Mouse (Mus musculus): Measurements from ENCODE around the gene Atp1a1. TPM values are rescaled to one million over a fixed set of nuclear protein-coding genes. Genes with fewer than 3 reads are reported as not detected.

Atp1a1 gene
- total and polyA plus RNA-seq, 2 experiments from 2014 or later: 56.7 to 235 TPM

DNA sequence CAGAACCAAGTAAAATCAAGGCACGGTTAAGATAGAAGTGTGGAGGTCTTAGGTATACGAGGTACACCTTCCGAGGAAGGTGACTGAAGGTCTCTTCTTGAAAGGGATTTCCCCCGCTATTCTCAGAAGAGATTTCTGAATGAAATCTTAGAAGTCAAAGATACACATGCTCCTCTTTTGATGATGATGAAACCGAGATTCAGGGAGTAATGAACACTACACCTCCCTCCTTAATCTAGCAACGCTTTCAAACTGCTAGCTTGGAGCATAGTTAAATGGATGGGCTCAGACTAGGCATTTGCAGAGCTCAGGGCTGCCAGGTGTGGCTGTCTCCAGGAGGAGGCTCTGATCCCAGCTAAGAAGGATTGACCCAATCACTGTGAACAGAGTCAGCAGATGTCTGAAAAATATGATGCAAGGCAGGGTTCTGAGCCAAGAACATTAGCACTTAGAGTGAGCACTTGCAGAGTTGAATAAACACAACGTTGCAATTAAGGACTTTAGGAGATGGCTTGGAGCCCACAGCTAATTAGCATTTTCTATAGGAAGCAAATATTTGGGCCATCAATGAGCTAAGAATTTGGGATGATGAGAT, 2.5 kb upstream of the Atp1a1 start:
- no peak overlapping the region for H3K4me3 ChIP-seq (ENCODE audit: low read depth, low read length)
- H3K4me1 ChIP-seq (ENCODE audit: insufficient read depth, low read length): peaks cover 4% of the 10 kb centered on the region; the same call in 1 of the 2 replicates
- H3K4me2 ChIP-seq (ENCODE audit: low read depth, low read length, poor library complexity, severe bottlenecking): no peak overlapping the region
- no peaks in the 10 kb centered on the region for H3K36me3 ChIP-seq (ENCODE audit: insufficient read depth, low read length)
- H3K27ac ChIP-seq (ENCODE audit: low read depth, low read length): no peak overlapping the region
- DNase-seq (ENCODE audit: low spot score) (peak; percentile 62), ATAC-seq (ENCODE audit: low FRiP score) (no peak)
- WGBS: 77% methylated on average over 7 of the region's 7 CpGs
- no peak for TF ChIP-seq CTCF (IDR thresholded peaks at IDR 0.05)
- H3K9me3 ChIP-seq (ENCODE audit: low read length): no peaks in the 10 kb centered on the region
- no peak overlapping the region for H3K9ac ChIP-seq (replicated peaks; ENCODE audit: low read length, poor library complexity, severe bottlenecking)
- no peaks in the 10 kb centered on the region for H3K27me3 ChIP-seq (ENCODE audit: insufficient read depth, low read length)

DNA sequence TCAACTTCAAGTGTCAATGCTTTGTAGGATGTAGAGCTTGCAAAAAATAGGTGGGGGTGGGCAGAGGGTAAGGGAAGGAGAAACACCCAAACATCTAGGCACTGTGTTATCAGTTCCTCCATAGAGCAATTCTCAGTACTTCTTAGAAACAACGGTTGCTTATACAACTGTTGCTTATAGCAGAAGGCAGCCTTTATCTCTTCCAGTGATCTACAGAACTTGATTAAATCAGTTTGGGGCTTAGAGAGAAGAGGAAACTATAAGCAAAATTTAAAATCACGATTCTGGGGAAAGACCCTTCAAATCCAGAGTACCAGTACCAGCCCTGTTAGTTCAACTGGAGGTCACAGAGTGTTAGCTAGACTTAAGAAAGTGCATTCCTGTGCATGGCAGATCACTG, 1.2 kb upstream of the Atp1a1 start:
- Histone ChIP-seq H3K27me3 (ENCODE audit: insufficient read depth, low read length) (no peaks in the 10 kb centered on the region), H3K4me2 (ENCODE audit: low read depth, low read length, poor library complexity, severe bottlenecking) (no peak overlapping the region), H3K4me1 (ENCODE audit: insufficient read depth, low read length) (peaks cover 12% of the 10 kb centered on the region), H3K36me3 (ENCODE audit: insufficient read depth, low read length) (no peaks in the 10 kb centered on the region), H3K27ac (ENCODE audit: low read depth, low read length) (no peak overlapping the region), H3K9ac (replicated peaks; ENCODE audit: low read length, poor library complexity, severe bottlenecking) (no peak overlapping the region), H3K9me3 (ENCODE audit: low read length) (no peaks in the 10 kb centered on the region), H3K4me3 (ENCODE audit: low read depth, low read length) (no peak overlapping the region)
- no peak for TF ChIP-seq CTCF (IDR thresholded peaks at IDR 0.05)
- whole genome bisulfite sequencing: 79% methylated on average over 2 of the region's 2 CpGs
- no peak for DNase-seq (ENCODE audit: low spot score)
- no peak for ATAC-seq (ENCODE audit: low FRiP score)

DNA sequence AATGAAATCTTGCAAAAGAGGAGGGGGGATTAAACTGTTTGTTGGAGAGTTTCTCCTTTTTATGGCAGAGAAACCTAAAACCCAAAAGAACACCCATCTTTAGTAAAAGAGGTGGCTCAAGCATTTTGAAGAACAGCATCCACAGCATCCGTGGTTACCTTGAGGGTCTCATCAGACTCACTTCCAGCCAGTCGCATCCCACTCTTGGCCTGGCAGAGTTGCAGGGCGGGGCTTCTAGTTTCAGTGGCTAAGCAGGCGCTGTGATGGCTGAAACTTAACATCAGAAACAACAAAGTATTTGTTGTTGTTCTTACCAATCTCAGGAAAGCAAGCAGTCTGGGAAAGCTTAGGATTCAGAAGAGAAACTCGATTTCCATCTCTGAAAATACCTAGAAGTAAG, 807 bp upstream of the Atp1a1 start:
- Histone ChIP-seq H3K36me3 (ENCODE audit: insufficient read depth, low read length) (no peaks in the 10 kb centered on the region), H3K9me3 (ENCODE audit: low read length) (no peaks in the 10 kb centered on the region), H3K27me3 (ENCODE audit: insufficient read depth, low read length) (no peaks in the 10 kb centered on the region), H3K4me1 (ENCODE audit: insufficient read depth, low read length) (peaks cover 15% of the 10 kb centered on the region), H3K4me3 (ENCODE audit: low read depth, low read length) (peak overlapping the region; percentile 96), H3K9ac (replicated peaks; ENCODE audit: low read length, poor library complexity, severe bottlenecking) (peak overlapping the region; percentile 98), H3K4me2 (ENCODE audit: low read depth, low read length, poor library complexity, severe bottlenecking) (peak overlapping the region; percentile 83), H3K27ac (ENCODE audit: low read depth, low read length) (peak overlapping the region; percentile 97; the same call in 1 of the 2 replicates)
- no peak for TF ChIP-seq CTCF (IDR thresholded peaks at IDR 0.05)
- no peak for DNase-seq (ENCODE audit: low spot score)
- no peak for ATAC-seq (ENCODE audit: low FRiP score)
- 22% methylated on average over 5 of the region's 5 CpGs for WGBS

DNA sequence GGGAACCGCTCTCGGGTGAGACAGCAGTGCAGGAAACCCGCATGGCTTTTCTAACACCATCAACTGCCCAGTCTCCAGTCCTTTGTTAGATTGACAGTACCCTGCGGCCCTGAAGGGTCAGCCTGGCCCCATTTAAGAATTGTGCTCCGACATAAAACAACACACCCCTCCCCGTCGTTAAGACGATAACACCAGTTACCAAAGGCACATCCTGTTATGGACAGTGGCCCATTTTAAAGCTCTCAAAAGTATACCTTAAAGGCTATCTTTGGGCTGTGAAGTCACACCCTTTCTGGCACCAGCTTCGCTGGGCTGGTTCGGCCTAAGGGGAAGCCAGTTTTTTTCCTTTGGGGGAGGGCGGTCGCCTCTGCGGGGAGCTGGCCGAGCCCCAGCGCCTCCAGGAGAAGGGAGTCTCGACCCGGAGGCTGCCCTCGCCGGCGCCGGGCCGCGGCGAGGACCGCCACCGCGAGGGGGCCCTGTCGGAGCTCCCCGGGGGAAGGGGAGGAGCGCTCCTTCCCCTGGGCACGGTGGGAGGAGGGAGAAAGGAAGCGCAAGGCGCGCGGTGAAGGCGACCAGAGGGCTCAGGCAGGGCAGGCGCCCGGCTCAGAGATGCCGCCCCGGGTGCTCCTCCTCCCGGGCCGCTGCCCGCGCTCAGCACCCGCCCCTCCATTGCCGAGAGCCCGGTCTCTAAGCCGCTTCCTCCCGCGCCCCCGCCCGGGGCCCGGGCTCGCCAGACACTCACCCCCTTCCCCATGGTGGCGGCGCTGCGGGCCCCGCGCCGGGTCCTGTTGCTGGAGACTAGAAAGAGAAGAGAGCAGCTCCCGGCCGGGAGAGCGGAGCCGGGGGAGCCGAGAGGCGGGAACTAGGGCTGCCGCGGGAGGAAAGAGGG, 579 bp downstream of the Atp1a1 start:
- peaks cover 21% of the 10 kb centered on the region for H3K4me1 ChIP-seq (ENCODE audit: insufficient read depth, low read length)
- peak; percentile 73 for ATAC-seq (ENCODE audit: low FRiP score)

DNA sequence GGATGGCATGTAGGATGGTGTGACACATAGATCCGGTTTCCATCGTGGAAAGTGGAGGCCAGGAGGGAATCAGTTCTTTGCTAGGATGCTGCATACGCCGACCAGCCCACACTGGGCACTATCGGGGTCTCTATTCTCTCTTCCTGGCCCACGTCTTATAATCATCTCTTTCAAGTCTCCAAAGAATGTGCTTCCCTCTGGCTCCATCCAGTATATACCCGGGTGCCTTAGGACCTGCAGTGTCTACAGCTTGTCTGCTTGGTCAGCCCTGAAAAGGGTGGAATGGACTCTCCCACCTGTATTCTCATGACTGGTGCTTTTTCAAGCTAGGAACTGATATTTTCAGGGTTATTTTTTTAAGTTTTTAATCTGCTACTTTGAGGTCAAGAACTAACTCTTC, 1.3 kb downstream of the Atp1a1 start:
- peak overlapping the region; percentile 98; the same call in 1 of the 2 replicates for H3K9ac ChIP-seq (replicated peaks; ENCODE audit: low read length, poor library complexity, severe bottlenecking)
- 29% methylated on average over 7 of the region's 7 CpGs for WGBS
- TF ChIP-seq CTCF (IDR thresholded peaks at IDR 0.05): no peak
- H3K27me3 ChIP-seq (ENCODE audit: insufficient read depth, low read length): no peaks in the 10 kb centered on the region
- H3K27ac ChIP-seq (ENCODE audit: low read depth, low read length): 0 out of 2 replicates have a peak overlapping the region, but pooled peaks have one; percentile 97
- peak overlapping the region; percentile 83 for H3K4me2 ChIP-seq (ENCODE audit: low read depth, low read length, poor library complexity, severe bottlenecking)
- DNase-seq (ENCODE audit: low spot score): no peak
- no peaks in the 10 kb centered on the region for H3K9me3 ChIP-seq (ENCODE audit: low read length)
- peak overlapping the region; percentile 96 for H3K4me3 ChIP-seq (ENCODE audit: low read depth, low read length)
- H3K36me3 ChIP-seq (ENCODE audit: insufficient read depth, low read length): no peaks in the 10 kb centered on the region
- ATAC-seq (ENCODE audit: low FRiP score): no peak
- peaks cover 23% of the 10 kb centered on the region for H3K4me1 ChIP-seq (ENCODE audit: insufficient read depth, low read length)

More for the DNA sequence above, 579 bp downstream of the Atp1a1 start:
- H3K27ac ChIP-seq (ENCODE audit: low read depth, low read length): peak overlapping the region; percentile 97
- peak overlapping the region; percentile 98 for H3K9ac ChIP-seq (replicated peaks; ENCODE audit: low read length, poor library complexity, severe bottlenecking)
- 1% methylated on average over 38 of the region's 68 CpGs for WGBS
- no peaks in the 10 kb centered on the region for H3K27me3 ChIP-seq (ENCODE audit: insufficient read depth, low read length)
- no peaks in the 10 kb centered on the region for H3K9me3 ChIP-seq (ENCODE audit: low read length)
- no peaks in the 10 kb centered on the region for H3K36me3 ChIP-seq (ENCODE audit: insufficient read depth, low read length)
- peak overlapping the region; percentile 83 for H3K4me2 ChIP-seq (ENCODE audit: low read depth, low read length, poor library complexity, severe bottlenecking)
- H3K4me3 ChIP-seq (ENCODE audit: low read depth, low read length): peak overlapping the region; percentile 96
- peak; percentile 66 for TF ChIP-seq CTCF (IDR thresholded peaks at IDR 0.05)
- peak; percentile 74 for DNase-seq (ENCODE audit: low spot score)
